Mouse (Mus musculus) kidney, adult 2 months (tissue): Measurements from ENCODE around the gene Tbx3. TPM values are rescaled to one million over a fixed set of nuclear protein-coding genes. Genes with fewer than 3 reads are reported as not detected.

Experiments used
- DNase-seq: peaks from one replicate; pipeline ENCODE4 v3.0.0; 2021
- H3K27ac ChIP-seq: fragments of 200-500 bp; 2 replicates; pipeline ENCODE4 v1.5.1; 2012; ENCODE audit warnings: low read depth, low read length, control low read depth, inconsistent platforms; ENCODE audit not compliant: insufficient read depth
- H3K27me3 ChIP-seq: fragments of 200-500 bp; replicated peaks from 2 replicates; pipeline ENCODE4 v1.6.1; 2012; ENCODE audit warnings: mild to moderate bottlenecking, moderate library complexity, low read length, inconsistent platforms; ENCODE audit not compliant: control insufficient read depth, insufficient read depth
- H3K36me3 ChIP-seq: fragments of 200-500 bp; 2 replicates; pipeline ENCODE4 v1.6.1; 2012; ENCODE audit warnings: mild to moderate bottlenecking, moderate library complexity, low read length, inconsistent platforms; ENCODE audit not compliant: control insufficient read depth, insufficient read depth
- H3K4me1 ChIP-seq: fragments of 200-500 bp; 2 replicates; pipeline ENCODE4 v1.6.1; 2011; ENCODE audit warnings: low read length; ENCODE audit not compliant: control insufficient read depth, insufficient read depth
- H3K4me3 ChIP-seq: fragments of 200-500 bp; 2 replicates; pipeline ENCODE4 v1.5.1; 2011; ENCODE audit warnings: mild to moderate bottlenecking, low read depth, low read length, control low read depth; ENCODE audit not compliant: insufficient read depth
- CTCF ChIP-seq: fragments of 200-500 bp; conservative IDR thresholded peaks from 2 replicates; pipeline ENCODE4 v1.5.1; 2011; ENCODE audit warnings: low read depth, mild to moderate bottlenecking, control low read depth, low read length, moderate library complexity, mixed read lengths; ENCODE audit not compliant: insufficient read depth, insufficient read length
- POLR2A ChIP-seq: fragments of 200-500 bp; IDR thresholded peaks from one replicate; pipeline ENCODE4 v1.6.1; 2011; ENCODE audit warnings: low read depth, low read length, control low read depth
- WGBS: fragments of 180-500 bp; shearing (Covaris S2); methylation state at CpG from one replicate; pipeline ENCODE4 v1.1.7; 2018; 5-methylcytosine and 5-hydroxymethylcytosine counted together
- polyA plus RNA-seq: library from polyadenylated mRNA; depleted of rRNA; stranded (reverse); fragments of >200 nt; gene quantifications from 2 replicates; pipeline ENCODE4 v1.2.3, GENCODE M21; 2012

Gene Tbx3
- polyA plus RNA-seq, 1 experiment = 6.9 TPM

GRCm38 (mm10) chr5:119688306-119688705, 17.8 kb downstream of the Tbx3 start:
- Histone ChIP-seq H3K27ac (no peak overlapping the region), H3K4me1 (no peaks in the 10 kb centered on the region), H3K36me3 (no peaks in the 10 kb centered on the region), H3K4me3 (no peak overlapping the region), H3K27me3 (peaks cover 1% of the 10 kb centered on the region)
- no peak for DNase-seq
- WGBS = 47% methylated on average over 3 of the region's 3 CpGs
- TF ChIP-seq POLR2A (no peak), CTCF (no peak)

GRCm38 (mm10) chr5:119688914-119689420, 18.5 kb downstream of the Tbx3 start:
- TF ChIP-seq POLR2A = no peak
- no peak for TF ChIP-seq CTCF
- Histone ChIP-seq H3K4me1 (no peaks in the 10 kb centered on the region), H3K36me3 (no peaks in the 10 kb centered on the region), H3K27me3 (peaks cover 1% of the 10 kb centered on the region), H3K4me3 (no peak overlapping the region), H3K27ac (no peak overlapping the region)
- no peak for DNase-seq
- WGBS = 47% methylated on average over 8 of the region's 8 CpGs

GRCm38 (mm10) chr5:119689501-119689900, 19.0 kb downstream of the Tbx3 start:
- Histone ChIP-seq H3K27ac (no peak overlapping the region), H3K4me3 (no peak overlapping the region), H3K4me1 (no peaks in the 10 kb centered on the region), H3K36me3 (no peaks in the 10 kb centered on the region), H3K27me3 (peaks cover 1% of the 10 kb centered on the region)
- no peak for DNase-seq
- TF ChIP-seq POLR2A = no peak
- no peak for TF ChIP-seq CTCF
- WGBS = 53% methylated on average over 3 of the region's 3 CpGs

GRCm38 (mm10) chr5:119691075-119691474, 20.6 kb downstream of the Tbx3 start:
- no peaks in the 10 kb centered on the region for H3K4me1 ChIP-seq
- peaks cover 1% of the 10 kb centered on the region for H3K27me3 ChIP-seq
- no peak overlapping the region for H3K27ac ChIP-seq
- no peak overlapping the region for H3K4me3 ChIP-seq
- peak; percentile 71 for DNase-seq
- TF ChIP-seq CTCF (peak; percentile 87), POLR2A (no peak)
- under 1% methylated on average over 13 of the region's 13 CpGs for WGBS
- H3K36me3 ChIP-seq = no peaks in the 10 kb centered on the region

GRCm38 (mm10) chr5:119692425-119692824, 22.0 kb downstream of the Tbx3 start:
- Histone ChIP-seq H3K4me3 (no peak overlapping the region), H3K27ac (no peak overlapping the region), H3K27me3 (no peaks in the 10 kb centered on the region; the same call in none of the 2 replicates), H3K36me3 (no peaks in the 10 kb centered on the region), H3K4me1 (no peaks in the 10 kb centered on the region)
- TF ChIP-seq POLR2A (no peak), CTCF (peak; percentile 21; the same call in 1 of the 2 replicates)
- WGBS = 31% methylated on average over 6 of the region's 6 CpGs
- no peak for DNase-seq

GRCm38 (mm10) chr5:119694914-119695313, 24.4 kb downstream of the Tbx3 start:
- DNase-seq = no peak
- no peak overlapping the region for H3K4me3 ChIP-seq
- TF ChIP-seq POLR2A = no peak
- no peak for TF ChIP-seq CTCF
- H3K27ac ChIP-seq = no peak overlapping the region
- H3K27me3 ChIP-seq = no peaks in the 10 kb centered on the region; the same call in 1 of the 2 replicates
- WGBS = 44% methylated on average over 8 of the region's 8 CpGs
- H3K4me1 ChIP-seq = no peaks in the 10 kb centered on the region
- no peaks in the 10 kb centered on the region for H3K36me3 ChIP-seq

- Histone ChIP-seq H3K27ac (no peak overlapping the region), H3K4me3 (no peak overlapping the region), H3K4me1 (no peaks in the 10 kb centered on the region), H3K36me3 (no peaks in the 10 kb centered on the region), H3K27me3 (no peaks in the 10 kb centered on the region)
- DNase-seq = no peak
- 87% methylated on average over 1 of the region's 1 CpGs for WGBS
- TF ChIP-seq CTCF (no peak), POLR2A (no peak)
Observed at GRCm38 (mm10) chr5:119703031-119703430, 32.6 kb downstream of the Tbx3 start.
